Mouse (Mus musculus) ES-E14 (cell line): ENCODE results near the gene Pcdh9.

Source experiments
- CHD2 ChIP-seq: IDR thresholded peaks from 2 replicates; pipeline ENCODE4 v1.6.1; 2014; ENCODE audit warnings: mild to moderate bottlenecking, low read depth, low read length, inconsistent platforms
- HCFC1 ChIP-seq: IDR thresholded peaks from 2 replicates; pipeline ENCODE4 v1.6.1; 2012; ENCODE audit warnings: low read length, inconsistent platforms, borderline replicate concordance; ENCODE audit not compliant: insufficient read depth
- ZC3H11A ChIP-seq: IDR thresholded peaks from 2 replicates; pipeline ENCODE4 v1.6.1; 2012; ENCODE audit warnings: low read depth, mild to moderate bottlenecking, inconsistent platforms, low read length, borderline replicate concordance

DNA sequence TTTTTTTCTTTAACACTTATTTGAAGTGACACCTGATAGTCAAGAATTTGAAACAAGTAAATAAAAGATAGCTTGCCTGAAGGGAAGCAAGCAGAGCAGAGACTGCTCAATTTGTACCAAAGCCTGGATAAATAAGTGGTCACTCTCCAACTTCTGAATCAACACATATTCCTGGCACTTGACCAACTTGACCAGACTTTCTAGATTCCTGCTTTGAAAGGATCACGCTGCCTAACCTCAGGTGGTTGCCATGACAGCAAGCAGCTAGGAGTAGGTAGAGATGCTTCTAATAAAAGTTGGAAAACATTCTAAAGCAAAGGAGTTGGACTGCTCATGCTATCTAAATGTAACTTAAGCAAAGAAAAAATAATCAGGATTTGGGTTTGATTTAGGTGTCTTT is 205.8 kb downstream of the Pcdh9 start:
- TF ChIP-seq HCFC1, result no peak
- TF ChIP-seq CHD2, result no peak
- TF ChIP-seq ZC3H11A, result no peak
